Mouse (Mus musculus) heart, embryonic 13.5 days (tissue): ENCODE results near the gene Itga4. TPM values are rescaled to one million over a fixed set of nuclear protein-coding genes. Genes with fewer than 3 reads are reported as not detected.

Experiments used
- ATAC-seq: fragments of 200-750 bp; cut with Nextera tagmentation; 2 replicates; pipeline ENCODE4 v1.8.0; 2017; ENCODE audit warnings: moderate TSS enrichment; ENCODE audit not compliant: insufficient number of reproducible peaks, low FRiP score, low TSS enrichment; ENCODE audit errors: extremely low read depth
- H3K27ac ChIP-seq: fragments of 300-500 bp; sonication (generic); replicated peaks from 2 replicates; pipeline ENCODE4 v1.5.1; 2015; ENCODE audit warnings: moderate library complexity, mild to moderate bottlenecking, inconsistent platforms
- H3K27me3 ChIP-seq: fragments of 300-500 bp; sonication (generic); replicated peaks from 2 replicates; pipeline ENCODE4 v1.6.1; 2015; ENCODE audit warnings: mild to moderate bottlenecking, inconsistent platforms
- H3K36me3 ChIP-seq: fragments of 300-500 bp; sonication (generic); 2 replicates; pipeline ENCODE4 v1.6.1; 2015; ENCODE audit warnings: mild to moderate bottlenecking, inconsistent platforms
- H3K4me1 ChIP-seq: fragments of 300-500 bp; sonication (generic); 2 replicates; pipeline ENCODE4 v1.6.1; 2015; ENCODE audit warnings: inconsistent platforms
- H3K4me2 ChIP-seq: fragments of 300-500 bp; sonication (generic); 2 replicates; pipeline ENCODE4 v1.6.1; 2015; ENCODE audit warnings: inconsistent platforms, mild to moderate bottlenecking, moderate library complexity
- H3K4me3 ChIP-seq: fragments of 300-500 bp; sonication (generic); 2 replicates; pipeline ENCODE4 v1.5.1; 2015; ENCODE audit warnings: moderate library complexity, mild to moderate bottlenecking, inconsistent platforms
- H3K9ac ChIP-seq: fragments of 300-500 bp; sonication (generic); 2 replicates; pipeline ENCODE4 v1.6.1; 2015; ENCODE audit warnings: inconsistent platforms, mild to moderate bottlenecking, moderate library complexity
- H3K9me3 ChIP-seq: fragments of 300-500 bp; sonication (generic); 2 replicates; pipeline ENCODE4 v1.6.1; 2016; ENCODE audit warnings: inconsistent platforms
- WGBS: fragments of 180-500 bp; shearing (Covaris S2); methylation state at CpG from one replicate; pipeline ENCODE4 v1.1.7; 2015; ENCODE audit warnings: mixed read lengths; 5-methylcytosine and 5-hydroxymethylcytosine counted together
- polyA plus RNA-seq: library from polyadenylated mRNA; unstranded; fragments of >200 nt; fragmentation: Nextera tagmentation; extraction: Ambion mirVana; gene quantifications from 2 replicates; pipeline ENCODE4 v1.2.1, GENCODE M21; 2015

The Itga4 gene
- polyA plus RNA-seq, 1 experiment from 2014 or later = 3.8 TPM

DNA sequence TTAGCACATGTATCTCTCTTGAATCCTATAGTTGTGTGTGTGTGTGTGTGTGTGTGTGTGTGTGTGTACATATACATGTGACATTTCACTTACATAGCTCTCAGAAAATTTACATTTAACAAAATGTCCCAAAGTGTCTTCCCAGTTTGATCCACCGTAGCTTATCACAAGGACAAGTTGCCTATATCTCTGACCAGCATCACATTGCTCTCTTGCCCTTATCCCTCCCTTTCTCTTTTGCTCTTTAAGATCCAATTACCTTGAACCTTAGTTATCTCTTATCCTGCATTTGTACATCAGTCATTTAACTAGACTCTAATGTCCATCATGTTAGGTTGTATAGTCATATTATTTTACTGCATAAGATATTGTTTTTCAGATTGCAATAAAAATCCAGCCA is 10.5 kb upstream of the Itga4 start:
- H3K4me1 ChIP-seq = peaks cover 30% of the 10 kb centered on the region
- no peak overlapping the region for H3K9ac ChIP-seq
- ATAC-seq = no peak
- no peaks in the 10 kb centered on the region for H3K36me3 ChIP-seq
- no peak overlapping the region for H3K4me2 ChIP-seq
- H3K4me3 ChIP-seq = no peak overlapping the region
- H3K9me3 ChIP-seq = no peaks in the 10 kb centered on the region
- no peak overlapping the region for H3K27ac ChIP-seq
- WGBS = 88% methylated on average over 1 of the region's 1 CpGs
- no peaks in the 10 kb centered on the region for H3K27me3 ChIP-seq

- WGBS = 60% methylated on average over 5 of the region's 5 CpGs
Observed at GRCm38 (mm10) chr2:79248283-79248682, 6.9 kb upstream of the Itga4 start.

GRCm38 (mm10) chr2:79250510-79250909 is 4.7 kb upstream of the Itga4 start:
- 45% methylated on average over 1 of the region's 1 CpGs for WGBS
- Histone ChIP-seq H3K4me2 (no peak overlapping the region), H3K9ac (no peak overlapping the region), H3K4me1 (peaks cover 8% of the 10 kb centered on the region), H3K27ac (no peak overlapping the region), H3K9me3 (no peaks in the 10 kb centered on the region), H3K27me3 (no peaks in the 10 kb centered on the region), H3K4me3 (no peak overlapping the region), H3K36me3 (no peaks in the 10 kb centered on the region)
- ATAC-seq = no peak

More at GRCm38 (mm10) chr2:79248283-79248682, 6.9 kb upstream of the Itga4 start:
- Histone ChIP-seq H3K4me1 (peaks cover 13% of the 10 kb centered on the region), H3K36me3 (no peaks in the 10 kb centered on the region), H3K4me3 (no peak overlapping the region), H3K4me2 (no peak overlapping the region), H3K9me3 (no peaks in the 10 kb centered on the region), H3K27me3 (no peaks in the 10 kb centered on the region), H3K9ac (no peak overlapping the region), H3K27ac (no peak overlapping the region)
- ATAC-seq = no peak

DNA sequence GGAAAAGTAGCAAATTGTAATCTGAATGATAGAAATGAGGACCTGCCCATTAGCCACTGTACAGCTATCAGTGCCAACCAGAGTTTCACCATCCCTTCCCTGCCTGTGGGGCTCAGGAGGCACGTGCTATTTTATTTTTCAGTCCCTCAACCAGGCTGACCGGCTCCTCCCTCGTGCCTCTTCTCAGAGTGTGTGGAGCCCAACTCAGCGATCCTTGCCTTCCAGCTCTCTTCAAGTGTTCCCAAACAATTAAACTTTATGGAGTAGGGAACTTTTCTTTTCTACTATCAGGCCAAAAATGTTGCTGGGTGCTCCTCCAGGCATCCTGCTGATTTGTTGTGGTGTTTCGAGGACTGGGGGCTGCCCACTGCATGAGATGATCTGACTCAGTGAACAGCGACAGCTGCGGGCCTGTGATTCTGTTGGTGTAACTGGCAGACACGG is 1.4 kb upstream of the Itga4 start:
- no peak overlapping the region for H3K9ac ChIP-seq
- H3K9me3 ChIP-seq = no peaks in the 10 kb centered on the region
- no peak overlapping the region for H3K4me2 ChIP-seq
- no peak for ATAC-seq
- peaks cover 10% of the 10 kb centered on the region for H3K4me1 ChIP-seq
- H3K36me3 ChIP-seq = no peaks in the 10 kb centered on the region
- H3K27ac ChIP-seq = no peak overlapping the region
- 51% methylated on average over 8 of the region's 8 CpGs for WGBS
- H3K27me3 ChIP-seq = 0 out of 2 replicates have a peak, but pooled peaks cover 8% of the 10 kb centered on the region
- H3K4me3 ChIP-seq = no peak overlapping the region

DNA sequence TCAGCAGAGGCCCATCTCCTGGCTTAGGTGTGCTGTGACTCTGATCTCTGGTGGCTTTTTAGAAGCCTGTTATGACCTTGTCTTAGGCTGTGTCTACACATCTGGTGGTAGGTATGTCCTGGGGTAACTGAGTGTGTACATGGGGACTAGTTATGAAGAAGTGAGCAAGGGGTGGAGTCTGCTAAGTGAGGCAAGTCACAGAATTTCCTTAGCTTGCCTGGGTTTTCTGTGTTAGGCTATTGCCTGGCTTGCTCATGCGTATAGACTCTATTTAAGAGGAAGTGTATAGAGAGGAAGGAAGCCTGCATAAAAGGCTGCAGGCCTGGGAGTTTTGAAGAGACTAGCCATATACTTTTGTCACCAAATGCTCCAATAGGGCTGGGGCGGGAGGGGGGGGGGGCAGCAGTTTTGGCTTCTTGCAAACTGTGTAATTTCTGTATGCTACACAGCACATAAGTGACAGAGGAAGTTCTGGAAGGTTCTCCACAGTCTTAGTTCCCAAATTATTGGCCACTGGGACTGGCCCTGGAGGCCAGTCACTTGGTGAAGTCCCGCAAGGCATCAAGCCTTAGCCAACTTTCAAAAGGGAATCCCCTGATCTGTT is 536 bp upstream of the Itga4 start:
- 0 out of 2 replicates have a peak, but pooled peaks cover 8% of the 10 kb centered on the region for H3K27me3 ChIP-seq
- no peaks in the 10 kb centered on the region for H3K36me3 ChIP-seq
- H3K27ac ChIP-seq = peak overlapping the region; percentile 61
- H3K4me1 ChIP-seq = peaks cover 15% of the 10 kb centered on the region
- WGBS = 69% methylated on average over 3 of the region's 3 CpGs
- peak overlapping the region; percentile 81 for H3K4me2 ChIP-seq
- peak overlapping the region; percentile 55 for H3K4me3 ChIP-seq
- no peak for ATAC-seq
- H3K9me3 ChIP-seq = no peaks in the 10 kb centered on the region
- peak overlapping the region; percentile 80 for H3K9ac ChIP-seq

DNA sequence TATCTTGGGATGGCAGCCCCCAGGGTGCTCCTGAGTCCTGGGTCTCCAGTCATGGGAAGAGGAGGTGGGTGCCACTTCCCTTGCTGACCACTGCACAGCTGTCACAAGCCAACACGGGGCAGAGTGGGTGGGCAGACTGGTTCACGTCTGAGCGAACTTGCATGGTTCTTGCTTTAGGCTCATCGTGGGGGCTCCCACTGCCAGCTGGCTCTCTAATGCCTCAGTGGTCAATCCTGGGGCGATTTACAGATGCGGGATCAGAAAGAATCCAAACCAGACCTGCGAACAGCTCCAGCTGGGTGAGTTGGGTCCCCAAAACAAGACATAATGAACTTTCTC is 744 bp downstream of the Itga4 start:
- ATAC-seq = 0 out of 2 replicates have a peak, but pooled peaks have one; percentile 29
- Histone ChIP-seq H3K4me1 (peaks cover 15% of the 10 kb centered on the region), H3K9me3 (no peaks in the 10 kb centered on the region), H3K27ac (peak overlapping the region; percentile 61), H3K36me3 (no peaks in the 10 kb centered on the region), H3K9ac (peak overlapping the region; percentile 80), H3K4me2 (peak overlapping the region; percentile 81), H3K4me3 (peak overlapping the region; percentile 55), H3K27me3 (0 out of 2 replicates have a peak, but pooled peaks cover 8% of the 10 kb centered on the region)
- WGBS = 17% methylated on average over 7 of the region's 7 CpGs

- Histone ChIP-seq H3K27me3 (0 out of 2 replicates have a peak, but pooled peaks cover 8% of the 10 kb centered on the region), H3K27ac (peak overlapping the region; percentile 61; the same call in 1 of the 2 replicates), H3K4me3 (peak overlapping the region; percentile 55), H3K9ac (peak overlapping the region; percentile 80; the same call in 1 of the 2 replicates), H3K9me3 (no peaks in the 10 kb centered on the region), H3K36me3 (no peaks in the 10 kb centered on the region), H3K4me1 (peaks cover 15% of the 10 kb centered on the region), H3K4me2 (peak overlapping the region; percentile 81)
- ATAC-seq = no peak
- 69% methylated on average over 1 of the region's 1 CpGs for WGBS
Observed at GRCm38 (mm10) chr2:79256376-79256775, 1.1 kb downstream of the Itga4 start.

DNA sequence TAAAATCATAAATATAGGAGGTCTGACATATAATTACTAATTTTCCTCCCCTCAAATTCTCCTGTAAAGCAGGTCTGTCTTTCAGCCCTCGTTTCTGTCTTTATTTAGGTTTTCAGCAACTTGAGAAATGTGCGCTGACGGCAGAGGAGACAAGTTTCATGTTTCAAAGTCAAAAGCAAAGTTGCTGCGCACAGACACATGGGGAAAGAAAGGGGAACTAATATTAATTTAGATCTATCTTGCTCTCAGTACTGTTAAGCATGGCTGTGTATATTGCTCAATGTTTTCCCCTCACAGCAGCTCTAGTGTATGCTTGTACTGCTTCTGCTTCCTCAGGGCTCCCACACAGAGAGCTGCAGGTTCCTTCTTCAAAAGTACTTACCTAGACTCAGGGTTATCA is 1.7 kb downstream of the Itga4 start:
- H3K27ac ChIP-seq = no peak overlapping the region
- H3K4me1 ChIP-seq = peaks cover 15% of the 10 kb centered on the region
- no peaks in the 10 kb centered on the region for H3K36me3 ChIP-seq
- 0 out of 2 replicates have a peak, but pooled peaks cover 8% of the 10 kb centered on the region for H3K27me3 ChIP-seq
- H3K9me3 ChIP-seq = no peaks in the 10 kb centered on the region
- peak overlapping the region; percentile 81 for H3K4me2 ChIP-seq
- 47% methylated on average over 4 of the region's 4 CpGs for WGBS
- peak overlapping the region; percentile 55 for H3K4me3 ChIP-seq
- ATAC-seq = no peak
- H3K9ac ChIP-seq = 0 out of 2 replicates have a peak overlapping the region, but pooled peaks have one; percentile 12

- Histone ChIP-seq H3K27me3 (0 out of 2 replicates have a peak, but pooled peaks cover 8% of the 10 kb centered on the region), H3K9ac (no peak overlapping the region), H3K27ac (no peak overlapping the region), H3K4me2 (peak overlapping the region; percentile 81), H3K4me1 (peaks cover 15% of the 10 kb centered on the region), H3K9me3 (no peaks in the 10 kb centered on the region), H3K4me3 (peak overlapping the region; percentile 55; the same call in 1 of the 2 replicates), H3K36me3 (no peaks in the 10 kb centered on the region)
- 83% methylated on average over 4 of the region's 4 CpGs for WGBS
- no peak for ATAC-seq
Observed at GRCm38 (mm10) chr2:79257411-79257810, 2.2 kb downstream of the Itga4 start.

- WGBS = 44% methylated on average over 4 of the region's 4 CpGs
- no peak for ATAC-seq
- H3K4me3 ChIP-seq = no peak overlapping the region
Observed at GRCm38 (mm10) chr2:79259326-79259725, 4.1 kb downstream of the Itga4 start.

GRCm38 (mm10) chr2:79265665-79266064 is 10.4 kb downstream of the Itga4 start:
- WGBS = 37% methylated on average over 4 of the region's 4 CpGs
- Histone ChIP-seq H3K36me3 (no peaks in the 10 kb centered on the region), H3K4me3 (no peak overlapping the region), H3K9ac (no peak overlapping the region), H3K4me1 (peaks cover 7% of the 10 kb centered on the region), H3K27me3 (no peaks in the 10 kb centered on the region), H3K4me2 (no peak overlapping the region), H3K9me3 (no peaks in the 10 kb centered on the region), H3K27ac (no peak overlapping the region)
- ATAC-seq = no peak

More at GRCm38 (mm10) chr2:79259326-79259725, 4.1 kb downstream of the Itga4 start:
- Histone ChIP-seq H3K4me1 (peaks cover 15% of the 10 kb centered on the region), H3K4me2 (no peak overlapping the region), H3K36me3 (no peaks in the 10 kb centered on the region), H3K27me3 (0 out of 2 replicates have a peak, but pooled peaks cover 8% of the 10 kb centered on the region), H3K27ac (no peak overlapping the region), H3K9me3 (no peaks in the 10 kb centered on the region), H3K9ac (no peak overlapping the region)

- Histone ChIP-seq H3K36me3 (no peaks in the 10 kb centered on the region), H3K4me1 (peaks cover 7% of the 10 kb centered on the region), H3K9me3 (no peaks in the 10 kb centered on the region), H3K4me3 (no peak overlapping the region), H3K4me2 (no peak overlapping the region), H3K27me3 (no peaks in the 10 kb centered on the region), H3K27ac (no peak overlapping the region), H3K9ac (no peak overlapping the region)
- 87% methylated on average over 3 of the region's 3 CpGs for WGBS
- ATAC-seq = no peak
Observed at GRCm38 (mm10) chr2:79266480-79266879, 11.3 kb downstream of the Itga4 start.
